Mouse (Mus musculus) stomach, embryonic 14.5 days (tissue): ENCODE results near the gene Krba1. TPM values are rescaled to one million over a fixed set of nuclear protein-coding genes. Genes with fewer than 3 reads are reported as not detected.

Experiments used
- ATAC-seq: fragments of 200-750 bp; cut with Nextera tagmentation; 2 replicates; pipeline ENCODE4 v1.8.0; 2017; ENCODE audit warnings: low read depth, moderate TSS enrichment; ENCODE audit not compliant: insufficient number of reproducible peaks, insufficient read depth, low FRiP score
- H3K27ac ChIP-seq: fragments of 300-500 bp; sonication (generic); 2 replicates; pipeline ENCODE4 v1.5.1; 2014; ENCODE audit warnings: mild to moderate bottlenecking, low read length, moderate library complexity, mixed read lengths
- H3K27me3 ChIP-seq: fragments of 300-500 bp; sonication (generic); 2 replicates; pipeline ENCODE4 v1.6.1; 2014; ENCODE audit warnings: low read length, control low read depth, mixed read lengths; ENCODE audit not compliant: control insufficient read depth, insufficient read depth
- H3K36me3 ChIP-seq: fragments of 300-500 bp; sonication (generic); 2 replicates; pipeline ENCODE4 v1.6.1; 2014; ENCODE audit warnings: mild to moderate bottlenecking, control low read depth, low read length, moderate library complexity, mixed read lengths; ENCODE audit not compliant: control insufficient read depth, insufficient read depth
- H3K4me1 ChIP-seq: fragments of 300-500 bp; sonication (generic); 2 replicates; pipeline ENCODE4 v1.6.1; 2014; ENCODE audit warnings: low read length, control low read depth, mixed read lengths; ENCODE audit not compliant: control insufficient read depth, insufficient read depth
- H3K4me2 ChIP-seq: fragments of 300-500 bp; sonication (generic); replicated peaks from 2 replicates; pipeline ENCODE4 v1.6.1; 2014; ENCODE audit warnings: low read depth, low read length, control low read depth
- H3K4me3 ChIP-seq: fragments of 300-500 bp; sonication (generic); 2 replicates; pipeline ENCODE4 v1.5.1; 2014; ENCODE audit warnings: low read depth, low read length, control low read depth
- H3K9ac ChIP-seq: fragments of 300-500 bp; sonication (generic); replicated peaks from 2 replicates; pipeline ENCODE4 v1.6.1; 2014; ENCODE audit warnings: low read depth, mild to moderate bottlenecking, control low read depth, low read length, moderate library complexity, mixed read lengths
- H3K9me3 ChIP-seq: fragments of 300-500 bp; sonication (generic); 2 replicates; pipeline ENCODE4 v1.6.1; 2016; ENCODE audit warnings: low read depth, low read length, control low read depth; ENCODE audit not compliant: control insufficient read depth
- WGBS: fragments of 180-500 bp; shearing (Covaris S2); extraction: QIAGEN DNeasy Blood & Tissue Kit; methylation state at CpG from one replicate; pipeline ENCODE4 v1.1.7; 2014; 5-methylcytosine and 5-hydroxymethylcytosine counted together
- polyA plus RNA-seq: library from polyadenylated mRNA; unstranded; fragments of >200 nt; fragmentation: Nextera tagmentation; extraction: Ambion mirVana; gene quantifications from 2 replicates; pipeline ENCODE4 v1.2.1, GENCODE M21; 2014

Krba1 gene
- polyA plus RNA-seq, 1 experiment from 2014 or later: 20.1 TPM

DNA sequence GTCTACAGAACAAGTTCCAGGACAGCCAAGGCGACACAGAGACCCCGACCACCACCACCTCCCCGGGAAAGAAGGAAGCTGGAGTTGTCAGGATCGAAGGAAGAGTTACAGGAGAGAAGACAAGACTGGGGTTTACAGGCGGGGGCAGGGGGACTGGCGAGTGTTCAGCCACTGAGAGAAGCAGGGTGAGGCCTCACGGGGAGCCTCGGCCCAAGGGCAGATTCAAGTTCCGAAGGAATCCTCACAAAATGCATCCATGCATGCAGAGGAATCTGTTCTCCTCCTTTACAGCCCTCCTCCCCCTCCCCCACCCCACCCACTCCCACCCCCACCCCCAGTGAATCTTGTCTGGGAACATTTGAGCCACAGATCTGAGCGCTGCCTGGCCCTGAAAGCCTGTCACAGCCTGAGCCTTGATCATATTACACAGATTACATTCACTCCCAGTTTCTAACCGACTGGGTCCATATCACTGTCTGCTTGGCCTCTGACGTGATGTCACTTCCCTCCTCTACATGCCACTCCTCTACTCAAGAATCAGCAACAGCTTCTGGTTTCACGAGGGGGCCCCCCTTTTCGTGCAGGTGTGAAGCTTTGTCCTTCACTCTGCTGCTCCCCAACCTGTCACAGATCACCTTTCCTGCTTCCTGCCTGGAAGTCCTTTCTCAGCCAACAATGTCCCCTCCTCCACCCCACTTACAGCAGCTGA is 45.1 kb downstream of the Krba1 start:
- no peak for ATAC-seq
- WGBS: 43% methylated on average over 14 of the region's 14 CpGs
- Histone ChIP-seq H3K27ac (no peak overlapping the region), H3K4me3 (no peak overlapping the region), H3K9ac (no peak overlapping the region), H3K36me3 (peaks cover 50% of the 10 kb centered on the region), H3K4me1 (peaks cover 34% of the 10 kb centered on the region), H3K9me3 (no peaks in the 10 kb centered on the region), H3K4me2 (no peak overlapping the region), H3K27me3 (no peaks in the 10 kb centered on the region)

DNA sequence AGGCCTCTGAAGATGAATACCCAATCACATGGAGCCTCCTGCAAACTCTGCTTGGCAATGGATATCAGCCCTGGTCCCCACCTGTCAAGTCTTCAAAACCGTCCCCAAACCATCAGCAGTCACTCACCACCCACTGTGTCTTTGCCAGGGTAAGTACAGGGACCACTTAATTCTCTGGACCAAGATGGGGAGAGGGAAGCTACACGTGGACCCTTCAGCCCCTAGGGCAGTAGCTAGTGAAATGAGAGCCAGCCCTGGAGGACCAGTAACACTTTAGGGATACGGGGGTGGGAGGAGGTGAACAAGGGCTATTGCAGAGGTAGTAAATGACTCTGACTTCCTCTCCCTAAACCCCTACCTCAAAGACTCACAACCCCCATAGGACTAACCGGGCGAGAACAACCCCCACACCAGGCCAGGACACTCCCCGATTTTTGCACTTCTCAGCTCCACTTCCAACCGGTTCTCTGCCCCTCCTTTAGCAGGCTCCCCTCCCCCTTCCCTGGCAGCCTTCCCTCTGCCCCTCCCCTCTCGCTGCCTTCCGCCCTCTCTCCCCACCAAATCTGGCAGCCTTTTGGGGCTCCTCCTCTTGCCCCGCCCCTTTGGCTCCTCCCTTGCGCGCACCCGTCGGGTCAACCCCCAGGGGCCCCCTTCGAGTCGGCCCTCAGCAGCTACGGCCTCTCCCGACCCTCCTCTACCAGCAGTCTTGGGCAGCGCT is 48.4 kb downstream of the Krba1 start:
- H3K36me3 ChIP-seq: peaks cover 24% of the 10 kb centered on the region
- H3K27me3 ChIP-seq: no peaks in the 10 kb centered on the region
- H3K9me3 ChIP-seq: no peaks in the 10 kb centered on the region
- peak overlapping the region; percentile 98 for H3K27ac ChIP-seq
- peak overlapping the region; percentile 39; the same call in 1 of the 2 replicates for H3K9ac ChIP-seq
- WGBS: 3% methylated on average over 19 of the region's 19 CpGs
- peaks cover 31% of the 10 kb centered on the region for H3K4me1 ChIP-seq
- peak; percentile 85 for ATAC-seq
- H3K4me3 ChIP-seq: peak overlapping the region; percentile 91
- H3K4me2 ChIP-seq: peak overlapping the region; percentile 56

DNA sequence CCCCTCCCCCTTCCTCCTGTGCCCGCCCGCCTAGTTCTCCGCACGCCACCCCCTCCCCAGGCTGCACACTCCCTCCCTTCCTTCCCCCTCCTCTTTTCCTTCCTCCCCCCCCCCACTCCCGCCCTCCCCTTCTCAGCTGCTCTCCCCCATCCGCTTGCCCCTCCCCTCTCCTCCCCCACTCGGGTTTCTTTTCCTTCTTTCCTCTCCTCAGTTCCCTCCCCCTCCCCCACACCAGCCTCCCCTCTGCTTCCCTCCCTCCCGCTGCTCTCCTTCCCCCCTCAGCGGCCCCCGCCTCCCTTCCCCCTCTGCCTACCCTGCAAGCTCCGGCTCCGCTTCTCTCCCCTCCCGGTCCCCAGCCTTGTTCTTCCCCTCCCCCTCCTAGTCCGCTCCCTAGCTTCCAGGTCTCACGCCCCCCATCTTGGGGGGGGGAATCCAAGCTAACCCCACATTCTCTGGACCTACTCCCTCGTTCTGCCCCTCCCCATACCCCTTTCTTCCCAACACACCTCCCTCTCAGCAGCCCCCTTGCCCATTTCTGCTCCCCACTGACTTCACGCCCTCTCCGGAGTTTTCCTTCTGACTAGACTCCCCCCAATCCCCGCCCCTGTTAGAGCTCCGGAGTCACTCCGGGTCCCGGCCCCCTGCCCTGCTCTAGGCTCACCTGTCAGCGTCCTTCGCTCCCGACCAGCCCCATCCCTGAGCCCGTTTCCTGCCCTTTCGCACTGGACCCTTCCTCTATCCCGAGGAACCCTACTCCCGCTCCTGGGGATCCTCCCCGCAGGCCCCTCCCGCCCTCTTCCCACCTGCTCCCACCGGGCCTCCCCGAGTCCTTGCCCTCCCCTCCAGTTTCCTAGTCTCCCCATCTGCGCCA is 49.2 kb downstream of the Krba1 start:
- ATAC-seq: peak; percentile 60
- under 1% methylated on average over 33 of the region's 34 CpGs for WGBS
- H3K9me3 ChIP-seq: no peaks in the 10 kb centered on the region
- peak overlapping the region; percentile 56 for H3K4me2 ChIP-seq
- H3K4me1 ChIP-seq: peaks cover 30% of the 10 kb centered on the region
- H3K4me3 ChIP-seq: peak overlapping the region; percentile 91
- H3K27ac ChIP-seq: peak overlapping the region; percentile 98
- H3K9ac ChIP-seq: peak overlapping the region; percentile 95
- no peaks in the 10 kb centered on the region for H3K27me3 ChIP-seq
- H3K36me3 ChIP-seq: peaks cover 16% of the 10 kb centered on the region

DNA sequence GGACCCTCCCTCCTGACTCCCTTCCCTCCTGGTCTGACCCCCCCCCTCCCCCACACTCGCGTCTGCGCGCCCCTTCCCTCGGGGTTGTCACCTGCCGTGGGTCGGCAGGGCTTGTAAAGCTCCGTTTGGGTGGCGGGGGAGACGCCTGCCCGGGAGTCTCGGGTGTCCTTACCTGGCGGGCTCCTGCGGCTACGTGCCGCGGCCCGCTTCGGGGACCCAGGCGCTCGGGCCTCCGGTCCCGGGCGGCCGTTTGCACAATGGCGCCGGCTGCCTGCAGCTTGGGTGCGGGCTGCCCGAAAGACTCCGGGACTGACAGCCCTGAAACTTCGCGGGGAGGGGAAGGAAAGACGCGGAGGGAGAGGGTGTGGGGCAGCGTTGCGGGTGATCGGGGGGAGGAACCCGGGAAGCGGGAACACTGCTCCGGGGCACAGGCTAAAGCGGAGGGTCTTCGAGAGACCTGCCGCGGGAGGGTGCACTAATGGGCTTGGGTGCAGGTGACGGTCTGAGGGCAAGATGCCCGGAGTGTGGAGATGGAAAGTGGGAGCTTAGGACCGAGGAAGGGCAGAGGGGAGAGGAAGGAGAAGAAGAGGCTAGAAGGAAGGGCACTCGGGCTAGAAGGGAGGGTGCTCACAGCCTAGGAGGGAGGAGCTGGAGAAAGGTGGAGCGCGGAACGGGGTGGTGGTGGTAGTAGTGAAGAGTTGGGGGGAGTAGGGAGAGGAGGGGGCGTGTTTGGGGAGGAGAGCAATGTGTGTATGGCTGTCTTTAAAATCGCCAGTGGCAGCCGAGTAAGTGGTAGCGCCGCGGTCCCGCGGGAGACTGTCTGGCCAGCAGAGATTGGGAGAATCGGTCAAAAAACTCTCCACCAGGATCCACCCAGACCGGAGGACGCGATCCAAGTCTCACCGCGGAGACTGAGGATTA is 50.1 kb downstream of the Krba1 start, which contains the start of gene Zfp467:
Zfp467 (minus strand) TSS at position 645 of the 921 bp plus-strand sequence.
- peak; percentile 60 for ATAC-seq
- Histone ChIP-seq H3K4me1 (peaks cover 26% of the 10 kb centered on the region), H3K4me2 (peak within 1 kb of the TSS; percentile 45), H3K4me3 (peak within 1 kb of the TSS; percentile 91), H3K36me3 (peaks cover 16% of the 10 kb centered on the region), H3K27ac (peak within 1 kb of the TSS; percentile 98), H3K27me3 (no peaks in the 10 kb centered on the region), H3K9ac (peak within 1 kb of the TSS; percentile 95), H3K9me3 (no peaks in the 10 kb centered on the region)
- 1% methylated on average over 65 of the region's 65 CpGs for WGBS

DNA sequence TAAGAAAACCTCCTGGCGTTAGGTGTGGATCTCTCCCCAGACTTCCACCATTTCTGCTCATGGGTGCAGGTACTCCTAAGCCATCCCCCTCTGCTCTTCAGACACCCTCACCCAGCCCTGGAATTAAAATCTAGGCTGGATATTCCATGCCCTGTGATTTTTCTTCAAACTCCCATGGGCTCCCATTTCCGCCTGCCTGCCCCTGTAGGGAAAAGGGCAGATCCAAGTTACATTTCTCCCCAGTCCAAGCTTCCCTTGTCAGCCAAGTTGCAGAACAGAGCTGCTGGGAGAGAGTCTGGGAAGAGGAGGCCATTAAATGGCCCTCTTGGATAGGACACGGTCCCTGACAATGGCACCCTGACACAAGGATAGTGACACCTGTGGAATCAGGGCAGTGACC is 50.9 kb downstream of the Krba1 start:
- no peak for ATAC-seq

DNA sequence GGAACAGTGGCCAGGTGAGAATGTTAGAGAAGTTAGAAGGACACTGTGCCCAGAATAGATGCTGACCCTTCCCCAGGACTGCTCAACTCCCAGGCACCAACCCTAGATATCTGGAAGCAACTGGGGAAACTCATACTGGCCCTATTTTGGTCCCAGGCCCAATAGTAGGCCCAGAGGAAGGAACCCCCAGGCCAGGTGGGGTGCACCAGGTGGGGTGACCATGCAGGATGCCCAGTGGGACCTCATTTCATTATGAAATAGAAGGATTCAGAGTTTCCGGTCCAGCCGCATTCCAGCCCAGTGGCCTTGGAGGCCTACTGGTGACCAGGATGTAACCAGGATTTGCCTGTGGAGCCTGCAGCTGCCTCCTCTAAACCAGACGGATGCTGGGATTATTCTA is 51.5 kb downstream of the Krba1 start:
- no peaks in the 10 kb centered on the region for H3K27me3 ChIP-seq
- no peak overlapping the region for H3K4me3 ChIP-seq
- no peak overlapping the region for H3K9ac ChIP-seq
- H3K9me3 ChIP-seq: no peaks in the 10 kb centered on the region
- H3K4me1 ChIP-seq: peaks cover 16% of the 10 kb centered on the region; the same call in 1 of the 2 replicates
- WGBS: 80% methylated on average over 3 of the region's 3 CpGs
- no peak overlapping the region for H3K4me2 ChIP-seq
- peaks cover 5% of the 10 kb centered on the region for H3K36me3 ChIP-seq
- ATAC-seq: no peak
- peak overlapping the region; percentile 39; the same call in 1 of the 2 replicates for H3K27ac ChIP-seq

More for the DNA sequence above, 50.9 kb downstream of the Krba1 start:
- Histone ChIP-seq H3K9ac (peak overlapping the region; percentile 95; the same call in 1 of the 2 replicates), H3K36me3 (peaks cover 12% of the 10 kb centered on the region), H3K27me3 (no peaks in the 10 kb centered on the region), H3K4me1 (peaks cover 19% of the 10 kb centered on the region), H3K27ac (peak overlapping the region; percentile 98), H3K4me2 (peak overlapping the region; percentile 45), H3K9me3 (no peaks in the 10 kb centered on the region), H3K4me3 (peak overlapping the region; percentile 91)
- 35% methylated on average over 3 of the region's 3 CpGs for WGBS

DNA sequence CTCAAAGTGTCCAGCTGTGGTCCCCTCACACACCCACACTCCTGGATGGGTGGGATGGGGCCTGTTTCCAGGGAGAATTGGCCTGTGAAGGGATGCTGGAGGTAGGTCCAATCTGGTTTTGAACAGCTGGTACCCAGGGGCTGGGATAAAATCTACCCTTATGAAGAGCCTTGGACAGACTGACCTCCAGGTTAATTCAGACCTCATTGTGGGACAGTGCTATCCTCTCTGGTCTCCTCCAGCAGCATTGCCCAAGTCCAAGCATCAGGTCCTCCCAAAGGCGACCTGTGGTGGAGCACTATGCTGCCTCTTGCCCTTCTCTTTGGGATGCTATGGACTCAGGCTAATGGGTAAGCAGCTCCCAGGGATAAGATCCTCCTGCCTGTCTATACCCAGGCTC is 52.5 kb downstream of the Krba1 start, which contains the start of gene Sspo:
Sspo (plus strand) TSS at position 301 of the 400 bp plus-strand sequence.
- WGBS: 88% methylated on average over 1 of the region's 1 CpGs
- Histone ChIP-seq H3K4me1 (peaks cover 16% of the 10 kb centered on the region; the same call in 1 of the 2 replicates), H3K4me3 (no peak within 1 kb of the TSS), H3K27ac (peak within 1 kb of the TSS; percentile 39; the same call in 1 of the 2 replicates), H3K9me3 (no peaks in the 10 kb centered on the region), H3K4me2 (no peak within 1 kb of the TSS), H3K27me3 (no peaks in the 10 kb centered on the region), H3K36me3 (no peaks in the 10 kb centered on the region), H3K9ac (no peak within 1 kb of the TSS)
- no peak for ATAC-seq
